Mouse (Mus musculus): ENCODE measurements around the gene Tmem50b.

DNA sequence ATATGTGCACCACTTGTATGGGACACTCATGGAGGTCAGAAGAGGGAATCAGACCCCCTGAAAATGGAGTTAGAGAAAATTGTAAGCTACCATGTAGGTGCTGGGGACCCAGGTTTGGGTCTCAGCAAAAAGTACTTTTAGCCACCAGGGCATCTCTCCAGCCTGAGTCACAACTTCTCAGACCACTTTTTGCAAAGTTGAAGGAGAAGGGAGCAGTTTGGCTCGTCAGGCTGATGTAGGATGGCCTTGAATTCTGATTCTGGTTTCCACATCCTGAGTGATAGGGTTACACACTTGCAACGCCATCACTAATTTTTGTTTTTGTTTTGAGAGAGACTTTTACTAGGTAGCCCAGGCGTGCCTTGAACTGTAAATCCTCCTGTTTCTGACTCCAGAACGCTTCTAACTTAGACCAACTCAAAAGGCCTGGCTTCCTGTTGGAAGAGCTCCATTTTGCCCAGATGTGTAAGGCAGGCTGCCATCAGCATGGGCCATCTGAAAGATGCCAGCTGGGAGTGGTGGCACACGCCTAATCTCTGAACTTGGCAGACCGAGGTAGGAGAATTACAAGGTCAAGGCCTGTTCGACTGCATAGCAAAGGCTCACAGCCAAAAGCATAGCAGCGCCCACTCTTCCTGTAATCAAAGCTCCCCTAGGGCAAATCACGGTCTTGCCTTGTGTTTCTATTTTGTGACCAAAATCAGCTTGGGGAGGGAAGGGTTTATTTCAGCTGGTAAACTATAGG lies 12.1 kb upstream of the Tmem50b start:
- TF ChIP-seq CTCF (IDR thresholded peaks at IDR 0.05; ENCODE audit: borderline replicate concordance, insufficient read depth, low read depth, low read length), result no peak
- no peak for TF ChIP-seq POLR2A (IDR thresholded peaks at IDR 0.05; ENCODE audit: borderline replicate concordance, insufficient read depth, low read length)

All from cerebellum, adult 2 months (tissue).